Mouse (Mus musculus) CH12.LX (cell line): ENCODE measurements around the gene AI464131. TPM values are rescaled to one million over a fixed set of nuclear protein-coding genes. Genes with fewer than 3 reads are reported as not detected.

Experiments used
- DNase-seq: peaks from one replicate; pipeline ENCODE4 v3.0.0-alpha.2; 2013; ENCODE audit errors: extremely low read depth
- H3K27ac ChIP-seq: 2 replicates; pipeline ENCODE4 v1.5.1; 2012; ENCODE audit warnings: low read depth, mild to moderate bottlenecking, control low read depth, moderate library complexity; ENCODE audit not compliant: insufficient read depth
- H3K27me3 ChIP-seq: replicated peaks from 2 replicates; pipeline ENCODE3; 2012; ENCODE audit warnings: inconsistent platforms
- H3K36me3 ChIP-seq, 2 experiments: replicated peaks in 1 of 2; 2 replicates each; pipeline versions ENCODE3 to v1.6.1; 2012; ENCODE audit warnings: inconsistent platforms in 1 of 2, low read length in 1 of 2, mild to moderate bottlenecking in 1 of 2, mixed read lengths in 1 of 2, moderate library complexity in 1 of 2; ENCODE audit not compliant: control insufficient read depth in 1 of 2, insufficient read depth in 1 of 2
- H3K4me1 ChIP-seq, 2 experiments: 2 replicates each; pipeline ENCODE4 v1.6.1; 2012; ENCODE audit warnings: inconsistent platforms in 1 of 2, moderate library complexity in 1 of 2; ENCODE audit not compliant: insufficient read depth in 2 of 2, control insufficient read depth in 1 of 2
- H3K4me2 ChIP-seq: 2 replicates; pipeline ENCODE4 v1.6.1; 2012; ENCODE audit warnings: low read depth, mild to moderate bottlenecking, control low read depth; ENCODE audit not compliant: poor library complexity, insufficient read depth, severe bottlenecking
- H3K4me3 ChIP-seq, 3 experiments: fragments of 150-350 bp in 1 of 3; sonication (generic) in 1 of 3; replicated peaks in 1 of 3; 2 replicates each; pipeline versions ENCODE3 to v1.5.1; 2011 to 2012; ENCODE audit warnings: low read depth in 2 of 3, low read length in 2 of 3, mild to moderate bottlenecking in 2 of 3, moderate library complexity in 2 of 3, control low read depth in 1 of 3, improper control_type of control experiment in 1 of 3, inconsistent platforms in 1 of 3, mixed read lengths in 1 of 3; ENCODE audit not compliant: poor library complexity in 1 of 3
- H3K79me2 ChIP-seq: replicated peaks from 2 replicates; pipeline ENCODE4 v1.6.1; 2012; ENCODE audit warnings: mild to moderate bottlenecking, moderate library complexity; ENCODE audit not compliant: control insufficient read depth, poor library complexity, insufficient read depth, severe bottlenecking; ENCODE audit errors: extremely low read depth
- H3K9ac ChIP-seq: 2 replicates; pipeline ENCODE4 v1.6.1; 2012; ENCODE audit warnings: low read depth, mild to moderate bottlenecking, control low read depth, moderate library complexity; ENCODE audit not compliant: insufficient read depth
- H3K9me3 ChIP-seq: replicated peaks from 2 replicates; pipeline ENCODE3; 2012; ENCODE audit warnings: low read length, inconsistent platforms, mixed read lengths
- BHLHE40 ChIP-seq: IDR thresholded peaks from 2 replicates; pipeline ENCODE4 v1.6.1; 2011; ENCODE audit warnings: mild to moderate bottlenecking, low read depth, low read length, improper control_type of control experiment
- CHD1 ChIP-seq: IDR thresholded peaks from 2 replicates; pipeline ENCODE4 v1.6.1; 2012; ENCODE audit warnings: low read depth, low read length, improper control_type of control experiment, inconsistent platforms
- CHD2 ChIP-seq: IDR thresholded peaks from 2 replicates; pipeline ENCODE4 v1.6.1; 2011; ENCODE audit warnings: low read length, improper control_type of control experiment
- CTCF ChIP-seq, 2 experiments: IDR thresholded peaks in 1 of 2; conservative IDR thresholded peaks in 1 of 2; 2 replicates each; pipeline ENCODE4 v1.5.1; 2011 to 2012; ENCODE audit warnings: low read depth in 2 of 2, low read length in 2 of 2, improper control_type of control experiment in 1 of 2, inconsistent platforms in 1 of 2, mild to moderate bottlenecking in 1 of 2, moderate library complexity in 1 of 2
- ELF1 ChIP-seq: IDR thresholded peaks from 2 replicates; pipeline ENCODE4 v1.6.1; 2014; ENCODE audit warnings: low read depth, mild to moderate bottlenecking, inconsistent platforms, low read length, improper control_type of control experiment
- EP300 ChIP-seq: IDR thresholded peaks from 2 replicates; pipeline ENCODE4 v1.6.1; 2011; ENCODE audit warnings: low read length, improper control_type of control experiment
- JUN ChIP-seq: IDR thresholded peaks from 2 replicates; pipeline ENCODE4 v1.6.1; 2011; ENCODE audit warnings: low read depth, mild to moderate bottlenecking, low read length, improper control_type of control experiment, moderate library complexity; ENCODE audit not compliant: insufficient read depth
- JUND ChIP-seq: conservative IDR thresholded peaks from 2 replicates; pipeline ENCODE4 v1.6.1; 2011; ENCODE audit warnings: low read depth, low read length, improper control_type of control experiment
- MAFK ChIP-seq: IDR thresholded peaks from 2 replicates; pipeline ENCODE4 v1.6.1; 2011; ENCODE audit warnings: low read length, improper control_type of control experiment; ENCODE audit not compliant: insufficient replicate concordance
- MAX ChIP-seq: IDR thresholded peaks from 2 replicates; pipeline ENCODE4 v1.6.1; 2011; ENCODE audit warnings: low read length, improper control_type of control experiment
- MAZ ChIP-seq: IDR thresholded peaks from 2 replicates; pipeline ENCODE4 v1.6.1; 2012; ENCODE audit warnings: low read depth, mild to moderate bottlenecking, inconsistent platforms, low read length, improper control_type of control experiment, moderate library complexity
- MEF2A ChIP-seq: IDR thresholded peaks from 2 replicates; pipeline ENCODE4 v1.6.1; 2014; ENCODE audit warnings: low read depth, mild to moderate bottlenecking, inconsistent platforms, low read length, improper control_type of control experiment, borderline replicate concordance
- NRF1 ChIP-seq: IDR thresholded peaks from 2 replicates; pipeline ENCODE4 v1.6.1; 2014; ENCODE audit warnings: low read depth, mild to moderate bottlenecking, inconsistent platforms, low read length, improper control_type of control experiment, moderate library complexity
- PAX5 ChIP-seq: IDR thresholded peaks from 2 replicates; pipeline ENCODE4 v1.6.1; 2012; ENCODE audit warnings: low read length, inconsistent platforms, mixed read lengths
- POLR2A ChIP-seq: IDR thresholded peaks from 2 replicates; pipeline ENCODE4 v1.6.1; 2011; ENCODE audit warnings: low read depth, mild to moderate bottlenecking, improper control_type of control experiment, low read length
- POLR2AphosphoS2 ChIP-seq: IDR thresholded peaks from 2 replicates; pipeline ENCODE4 v1.6.1; 2011; ENCODE audit warnings: low read depth, low read length, improper control_type of control experiment
- RCOR1 ChIP-seq: conservative IDR thresholded peaks from 2 replicates; pipeline ENCODE4 v1.6.1; 2012; ENCODE audit warnings: low read depth, mild to moderate bottlenecking, inconsistent platforms, low read length, improper control_type of control experiment
- SIN3A ChIP-seq: IDR thresholded peaks from 2 replicates; pipeline ENCODE4 v1.6.1; 2012; ENCODE audit warnings: low read length, improper control_type of control experiment, inconsistent platforms
- SMC3 ChIP-seq: IDR thresholded peaks from 2 replicates; pipeline ENCODE4 v1.6.1; 2011; ENCODE audit warnings: low read depth, low read length, improper control_type of control experiment
- TBP ChIP-seq: conservative IDR thresholded peaks from 2 replicates; pipeline ENCODE4 v1.6.1; 2011; ENCODE audit warnings: low read depth, low read length, improper control_type of control experiment
- TCF12 ChIP-seq: IDR thresholded peaks from 2 replicates; pipeline ENCODE4 v1.6.1; 2014; ENCODE audit warnings: low read depth, mild to moderate bottlenecking, inconsistent platforms, low read length, improper control_type of control experiment
- UBTF ChIP-seq: IDR thresholded peaks from 2 replicates; pipeline ENCODE4 v1.6.1; 2012; ENCODE audit warnings: low read depth, mild to moderate bottlenecking, inconsistent platforms, low read length, improper control_type of control experiment, moderate library complexity
- USF1 ChIP-seq: IDR thresholded peaks from 2 replicates; pipeline ENCODE4 v1.6.1; 2014; ENCODE audit warnings: low read depth, mild to moderate bottlenecking, inconsistent platforms, low read length, improper control_type of control experiment
- ZKSCAN1 ChIP-seq: IDR thresholded peaks from 2 replicates; pipeline ENCODE4 v1.6.1; 2012; ENCODE audit warnings: low read depth, inconsistent platforms, low read length, improper control_type of control experiment, borderline replicate concordance
- ZMIZ1 ChIP-seq: IDR thresholded peaks from 2 replicates; pipeline ENCODE4 v1.6.1; 2012; ENCODE audit warnings: low read depth, mild to moderate bottlenecking, inconsistent platforms, low read length, improper control_type of control experiment
- ZNF384 ChIP-seq: IDR thresholded peaks from 2 replicates; pipeline ENCODE4 v1.6.1; 2012; ENCODE audit warnings: low read depth, low read length, improper control_type of control experiment, inconsistent platforms
- dilution Hi-C: fragments of 300-500 bp; cut with MboI; formaldehyde crosslinking; loops from 2 replicates; pipeline ENCODE4 v1.14.3; 2020; ENCODE audit warnings: low sequenced_read_pairs; ENCODE audit not compliant: extremely low pct_unique_long_range_greater_than_20kb, extremely low pct_ligation_motif_present
- in situ Hi-C: fragments of 300-500 bp; cut with MboI; formaldehyde crosslinking; loops from 3 replicates; pipeline ENCODE4 v1.14.3; 2019; ENCODE audit warnings: low sequenced_read_pairs, low pct_ligation_motif_present, low pct_unique_long_range_greater_than_20kb, mixed read lengths
- polyA plus RNA-seq: library from polyadenylated mRNA; unstranded; fragments of >175 nt; gene quantifications from 2 replicates; pipeline ENCODE4 v1.2.1, GENCODE M21; 2012; ENCODE audit warnings: low read depth; ENCODE audit not compliant: insufficient read length
- total RNA-seq, 2 experiments: library from RNA; depleted of rRNA; stranded (reverse); fragments of 300-350 nt in 1 of 2; fragments of >200 nt in 1 of 2; gene quantifications; 2 replicates each; pipeline ENCODE4 v1.2.3; 2012 to 2014

The AI464131 gene
- total and polyA plus RNA-seq, 3 experiments: 0.04 to 0.10 TPM; not detected in 1

- TF ChIP-seq POLR2AphosphoS2 (no peak), JUND (no peak), EP300 (no peak), TBP (no peak), USF1 (no peak), ZNF384 (no peak)
- H3K4me1 ChIP-seq: no peaks in the 10 kb centered on the region
- H3K4me2 ChIP-seq: no peak overlapping the region
- no peaks in the 10 kb centered on the region for H3K9me3 ChIP-seq
- H3K79me2 ChIP-seq: no peaks in the 10 kb centered on the region
- in situ Hi-C loops: no loop called here
- dilution Hi-C loops: no loop called here
- H3K9ac ChIP-seq: no peak overlapping the region
- no peaks in the 10 kb centered on the region for H3K36me3 ChIP-seq
- peaks cover 68% of the 10 kb centered on the region for H3K27me3 ChIP-seq
- DNase-seq: no peak
- no peak overlapping the region for H3K27ac ChIP-seq
- no peak overlapping the region for H3K4me3 ChIP-seq
Observed at GRCm38 (mm10) chr4:41526553-41526952, 23.7 kb upstream of the AI464131 start.

GRCm38 (mm10) chr4:41524829-41525228, 22.0 kb upstream of the AI464131 start:
- Histone ChIP-seq H3K27me3 (peaks cover 55% of the 10 kb centered on the region), H3K9ac (no peak overlapping the region), H3K4me1 (no peaks in the 10 kb centered on the region), H3K4me2 (no peak overlapping the region), H3K9me3 (no peaks in the 10 kb centered on the region), H3K79me2 (no peaks in the 10 kb centered on the region), H3K4me3 (no peak overlapping the region), H3K27ac (no peak overlapping the region), H3K36me3 (no peaks in the 10 kb centered on the region)
- no peak for DNase-seq
- TF ChIP-seq MAX: no peak
- no peak for TF ChIP-seq JUN
- no peak for TF ChIP-seq CTCF (conservative IDR thresholded peaks at IDR 0.05 in 1 of 2, IDR thresholded peaks at IDR 0.05 in 1 of 2; ENCODE audit: low read depth in 2 of 2, low read length in 2 of 2)
- TF ChIP-seq UBTF: no peak
- TF ChIP-seq SMC3: no peak
- no peak for TF ChIP-seq PAX5
- no peak for TF ChIP-seq NRF1
- TF ChIP-seq EP300: no peak
- TF ChIP-seq CHD2: no peak
- TF ChIP-seq USF1: no peak
- TF ChIP-seq ELF1: no peak
- in situ Hi-C loops (no loop called here), dilution Hi-C loops (no loop called here)

GRCm38 (mm10) chr4:41523839-41524238, 21.0 kb upstream of the AI464131 start:
- H3K36me3 ChIP-seq: no peaks in the 10 kb centered on the region
- no peaks in the 10 kb centered on the region for H3K79me2 ChIP-seq

More at GRCm38 (mm10) chr4:41523839-41524238, 21.0 kb upstream of the AI464131 start:
- no peak for DNase-seq
- TF ChIP-seq NRF1 (no peak), MAFK (no peak), ZKSCAN1 (no peak), MAZ (no peak), MEF2A (no peak), UBTF (no peak), RCOR1 (no peak), ELF1 (no peak), TCF12 (no peak), ZMIZ1 (no peak), EP300 (no peak), PAX5 (no peak), SMC3 (no peak), POLR2A (no peak), SIN3A (no peak), BHLHE40 (no peak), TBP (no peak), CHD1 (no peak)
- TF ChIP-seq, all 38 proteins: peak for 0
- no peaks in the 10 kb centered on the region for H3K9me3 ChIP-seq
- no peak overlapping the region for H3K9ac ChIP-seq
- in situ Hi-C loops: no loop called here
- H3K4me2 ChIP-seq: no peak overlapping the region
- dilution Hi-C loops: no loop called here
- H3K4me3 ChIP-seq: no peak overlapping the region
- peaks cover 52% of the 10 kb centered on the region for H3K27me3 ChIP-seq
- no peaks in the 10 kb centered on the region for H3K4me1 ChIP-seq
- no peak overlapping the region for H3K27ac ChIP-seq
